9 mouse cellular contexts compared by ENCODE assay signal in the genomic region with DNA sequence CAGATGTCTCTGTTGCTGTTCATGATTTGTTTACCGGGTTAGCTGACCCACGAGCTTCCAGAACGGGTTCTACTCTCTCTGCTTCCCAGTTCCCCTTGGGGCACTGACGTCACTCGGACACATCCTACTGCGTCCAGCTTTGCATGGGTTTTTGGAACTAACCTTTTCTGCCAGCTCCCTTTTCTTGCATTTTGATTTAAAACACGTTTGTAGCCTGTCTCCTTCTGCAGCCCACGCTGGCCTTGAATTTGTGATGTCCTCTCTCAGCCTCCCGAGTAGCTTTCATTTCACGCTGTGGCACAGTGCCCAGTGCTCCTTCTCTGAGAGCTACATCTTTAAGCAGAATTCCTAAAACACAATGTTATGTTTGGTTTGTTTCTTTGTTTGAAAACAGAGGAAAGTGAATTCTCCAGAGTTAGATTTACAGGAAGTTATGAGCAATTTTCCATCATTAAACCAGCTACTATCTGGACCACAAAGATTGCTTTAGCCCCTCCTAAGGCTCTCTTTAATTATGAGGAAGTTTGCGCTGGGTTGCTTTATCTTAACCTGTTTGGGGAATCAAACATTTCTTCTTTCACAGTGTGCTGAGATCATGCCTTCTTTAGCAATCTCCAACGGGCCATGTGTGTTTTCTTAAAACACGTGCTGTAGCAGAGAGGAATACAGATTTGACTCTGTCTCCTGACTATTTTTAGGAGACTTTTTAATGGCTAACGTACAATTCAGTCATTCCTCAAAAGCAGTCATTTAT. TPM values are rescaled to one million over a fixed set of nuclear protein-coding genes. Genes with fewer than 3 reads are reported as not detected.
DNase-seq lines count a peak whose midpoint lies in the region; ATAC-seq and TF ChIP-seq lines count a peak whose summit lies in the region.
"Had no signal": no experiment of that assay in that cellular context is flagged by ENCODE, and none has a peak within 500 bp of the region (broad histone marks: within the 10 kb centered on the region; RNA-seq: fewer than 3 reads in every experiment).

No protein-coding gene starts in this region.

- peak overlapping the region; percentile 33 for H3K4me2 ChIP-seq in heart, embryonic 13.5 days
- H3K4me2 ChIP-seq in forebrain, embryonic 14.5 days (ENCODE audit: low read length): no peak overlapping the region

- no peak for DNase-seq in heart, embryonic 10.5 days (ENCODE audit: low spot score)
- peak; percentile 62 for DNase-seq in MEL-GATA-1-ER (ENCODE audit: extremely low read depth, low read depth)
- DNase-seq in frontal cortex, postnatal 36 days (ENCODE audit: low spot score in 2 of 2): peak; percentile 32 to 41
- no peak for DNase-seq in forebrain, embryonic 14.5 days (ENCODE audit: low spot score)
- no peak for DNase-seq in retina, postnatal 1 day
- DNase-seq in cerebellum, adult 11-12 months: no peak

- H3K9me3 ChIP-seq in heart, embryonic 13.5 days: no peaks in the 10 kb centered on the region
- H3K9me3 ChIP-seq in heart, embryonic 10.5 days: no peaks in the 10 kb centered on the region
- no peaks in the 10 kb centered on the region for H3K9me3 ChIP-seq in forebrain, embryonic 14.5 days (replicated peaks; ENCODE audit: control insufficient read depth, low read length)

- no peak for TF ChIP-seq POLR2A in olfactory bulb, adult 2 months (IDR thresholded peaks at IDR 0.05; ENCODE audit: insufficient read depth, low read depth, low read length)

- peaks cover 13% of the 10 kb centered on the region for H3K4me1 ChIP-seq in heart, embryonic 13.5 days
- peaks cover 6% of the 10 kb centered on the region; the same call in 1 of the 2 replicates for H3K4me1 ChIP-seq in heart, embryonic 10.5 days
- H3K4me1 ChIP-seq in olfactory bulb, adult 2 months (ENCODE audit: control insufficient read depth, insufficient read depth, low read length): no peaks in the 10 kb centered on the region
- H3K4me1 ChIP-seq in forebrain, embryonic 14.5 days (ENCODE audit: control insufficient read depth, insufficient read depth, low read length): no peaks in the 10 kb centered on the region

- TF ChIP-seq CTCF in olfactory bulb, adult 2 months (IDR thresholded peaks at IDR 0.05; ENCODE audit: insufficient read depth, low read depth, low read length): no peak

- no peak overlapping the region for H3K27ac ChIP-seq in heart, embryonic 13.5 days (replicated peaks)
- no peak overlapping the region for H3K27ac ChIP-seq in heart, embryonic 10.5 days
- H3K27ac ChIP-seq in olfactory bulb, adult 2 months (ENCODE audit: insufficient read depth, low read depth, low read length): no peak overlapping the region
- H3K27ac ChIP-seq in forebrain, embryonic 14.5 days (ENCODE audit: low read depth, low read length): no peak overlapping the region

- 0 out of 2 replicates have a peak, but pooled peaks cover 9% of the 10 kb centered on the region for H3K27me3 ChIP-seq in heart, embryonic 13.5 days (replicated peaks)
- H3K27me3 ChIP-seq in heart, embryonic 10.5 days (ENCODE audit: insufficient read depth, poor library complexity, severe bottlenecking): no peaks in the 10 kb centered on the region
- H3K27me3 ChIP-seq in forebrain, embryonic 14.5 days (replicated peaks; ENCODE audit: control insufficient read depth, insufficient read depth, low read length): no peaks in the 10 kb centered on the region

- no peak overlapping the region for H3K9ac ChIP-seq in heart, embryonic 13.5 days
- no peak overlapping the region for H3K9ac ChIP-seq in forebrain, embryonic 14.5 days (ENCODE audit: low read length)

- peak overlapping the region; percentile 17; the same call in 1 of the 2 replicates for H3K4me3 ChIP-seq in heart, embryonic 13.5 days
- H3K4me3 ChIP-seq in heart, embryonic 10.5 days: no peak overlapping the region
- peak overlapping the region; percentile 28 for H3K4me3 ChIP-seq in olfactory bulb, adult 2 months (ENCODE audit: insufficient read depth, low read depth, low read length)
- no peak overlapping the region for H3K4me3 ChIP-seq in forebrain, embryonic 14.5 days (ENCODE audit: low read depth, low read length)

- no peaks in the 10 kb centered on the region for H3K36me3 ChIP-seq in heart, embryonic 13.5 days
- no peaks in the 10 kb centered on the region for H3K36me3 ChIP-seq in heart, embryonic 10.5 days
- H3K36me3 ChIP-seq in forebrain, embryonic 14.5 days (ENCODE audit: control insufficient read depth, insufficient read depth, low read length): no peaks in the 10 kb centered on the region

- ATAC-seq in heart, embryonic 13.5 days (ENCODE audit: extremely low read depth, insufficient number of reproducible peaks, low FRiP score, low TSS enrichment): no peak
- no peak for ATAC-seq in forebrain, embryonic 14.5 days
- ATAC-seq: Patski had no signal

- 60% methylated on average over 14 of the region's 14 CpGs for WGBS in heart, embryonic 13.5 days
- 71% methylated on average over 14 of the region's 14 CpGs for WGBS in heart, embryonic 10.5 days
- 34% methylated on average over 14 of the region's 14 CpGs for WGBS in olfactory bulb, adult 2 months
- 75% methylated on average over 14 of the region's 14 CpGs for WGBS in forebrain, embryonic 14.5 days

RNA-seq across cellular contexts. Expression of a gene that starts 33.8 kb away (rescaled TPM):
- polyA plus RNA-seq in heart, embryonic 13.5 days (2015; fragmentation: Nextera tagmentation; extraction: Ambion mirVana): 0.37 TPM in 1 of 2 replicates, not detected in the other
- 0.05 and 0.31 TPM in 2 replicates for polyA plus RNA-seq in heart, embryonic 10.5 days (2016; fragmentation: Nextera tagmentation; extraction: Ambion mirVana)
- polyA plus RNA-seq in olfactory bulb, adult 2 months (2012; ENCODE audit: insufficient read depth, insufficient read length, low replicate concordance, missing spikeins): not detected in 2 replicates
- polyA plus RNA-seq in forebrain, embryonic 14.5 days (2014; fragmentation: Nextera tagmentation; extraction: Ambion mirVana): not detected in 2 replicates
- polyA plus RNA-seq: Patski had no signal

Comparison
In these comparisons a context has a peak if more than half of its experiments do, and no peak if none do; other contexts are left out.
1. H3K4me3 ChIP-seq: peak in heart, embryonic 13.5 days (single experiment) and olfactory bulb, adult 2 months (single experiment); none in heart, embryonic 10.5 days (single experiment) and forebrain, embryonic 14.5 days (single experiment).
2. DNase-seq: peak in MEL-GATA-1-ER (single experiment) and frontal cortex, postnatal 36 days (2 of 2); none in heart, embryonic 10.5 days (single experiment), forebrain, embryonic 14.5 days (single experiment), retina, postnatal 1 day (single experiment) and cerebellum, adult 11-12 months (single experiment).